Mouse (Mus musculus) urinary bladder, adult 2 months (tissue): ENCODE results near the gene Nfrkb. TPM values are rescaled to one million over a fixed set of nuclear protein-coding genes. Genes with fewer than 3 reads are reported as not detected.
A peak's percentile ranks its signal among the peaks of the same experiment; 100 is the strongest.

Experiments
- DNase-seq: peaks from one replicate; pipeline ENCODE4 v3.0.0; 2022; ENCODE audit warnings: low spot score
- polyA plus RNA-seq: library from polyadenylated mRNA; depleted of rRNA; stranded (reverse); fragments of >200 nt; gene quantifications from 2 replicates; pipeline ENCODE4 v1.2.3, GENCODE M21; 2012; rRNA removed

The Nfrkb gene
- 17.6 and 17.8 TPM in 2 replicates for polyA plus RNA-seq

- DNase-seq = peak; percentile 83
Observed at GRCm38 (mm10) chr9:31385947-31386354, at the start of gene Nfrkb. Gene Nfrkb, plus strand, starts transcription at chr9:31386192.

GRCm38 (mm10) chr9:31344289-31344831 lies 41.6 kb upstream of the Nfrkb start:
- no peak for DNase-seq

- no peak for DNase-seq
Observed at GRCm38 (mm10) chr9:31346575-31347080, 39.4 kb upstream of the Nfrkb start.

- DNase-seq = no peak
Observed at GRCm38 (mm10) chr9:31348458-31348857, 37.5 kb upstream of the Nfrkb start.

GRCm38 (mm10) chr9:31348915-31349314 lies 37.1 kb upstream of the Nfrkb start:
- DNase-seq = peak; percentile 54

- DNase-seq = no peak
Observed at GRCm38 (mm10) chr9:31352716-31353115, 33.3 kb upstream of the Nfrkb start.

GRCm38 (mm10) chr9:31353518-31353917 lies 32.5 kb upstream of the Nfrkb start:
- DNase-seq = no peak

GRCm38 (mm10) chr9:31354051-31354450 lies 31.9 kb upstream of the Nfrkb start:
- DNase-seq = no peak

- no peak for DNase-seq
Observed at GRCm38 (mm10) chr9:31363698-31364609, 22.0 kb upstream of the Nfrkb start.

- DNase-seq = no peak
Observed at GRCm38 (mm10) chr9:31365086-31365485, 20.9 kb upstream of the Nfrkb start.

- DNase-seq = no peak
Observed at GRCm38 (mm10) chr9:31371740-31372139, 14.3 kb upstream of the Nfrkb start.

- no peak for DNase-seq
Observed at GRCm38 (mm10) chr9:31376661-31377060, 9.3 kb upstream of the Nfrkb start.

GRCm38 (mm10) chr9:31384786-31385499 lies 1.0 kb upstream of the Nfrkb start:
- DNase-seq = no peak

GRCm38 (mm10) chr9:31385500-31385869 lies 507 bp upstream of the Nfrkb start:
- no peak for DNase-seq

- no peak for DNase-seq
Observed at GRCm38 (mm10) chr9:31386368-31387180, 582 bp downstream of the Nfrkb start.

- DNase-seq = no peak
Observed at GRCm38 (mm10) chr9:31387206-31387605, 1.2 kb downstream of the Nfrkb start.

GRCm38 (mm10) chr9:31400441-31400840 lies 14.4 kb downstream of the Nfrkb start:
- peak; percentile 54 for DNase-seq

GRCm38 (mm10) chr9:31404311-31404710 lies 18.3 kb downstream of the Nfrkb start:
- no peak for DNase-seq

GRCm38 (mm10) chr9:31405217-31405616 lies 19.2 kb downstream of the Nfrkb start:
- no peak for DNase-seq

GRCm38 (mm10) chr9:31412165-31412564 lies 26.2 kb downstream of the Nfrkb start:
- no peak for DNase-seq

GRCm38 (mm10) chr9:31418821-31419220 lies 32.8 kb downstream of the Nfrkb start:
- no peak for DNase-seq
